Mouse (Mus musculus): ENCODE results near the gene Lbx1. TPM values are rescaled to one million over a fixed set of nuclear protein-coding genes. Genes with fewer than 3 reads are reported as not detected.

Gene Lbx1
- not detected in 2 replicates for polyA plus RNA-seq (2011; ENCODE audit: insufficient read depth, insufficient read length, low read depth, missing spikeins)

- TF ChIP-seq EP300 (IDR thresholded peaks at IDR 0.05; ENCODE audit: insufficient read depth, low read depth, low read length): no peak
- TF ChIP-seq POLR2A (IDR thresholded peaks at IDR 0.05; ENCODE audit: insufficient read depth, low read length): no peak
- no peak for TF ChIP-seq CTCF (IDR thresholded peaks at IDR 0.05; ENCODE audit: low read depth, low read length)
- Histone ChIP-seq H3K27ac (ENCODE audit: insufficient read depth, low read length) (no peak within 1 kb of the TSS), H3K9ac (ENCODE audit: low read depth, poor library complexity, severe bottlenecking) (peak within 1 kb of the TSS; percentile 35), H3K36me3 (ENCODE audit: control insufficient read depth, insufficient read depth, low read length, poor library complexity, severe bottlenecking) (no peaks in the 10 kb centered on the region), H3K4me1 (ENCODE audit: control insufficient read depth, insufficient read depth, low read length) (no peaks in the 10 kb centered on the region), H3K27me3 (ENCODE audit: control insufficient read depth, insufficient read depth, low read length, poor library complexity, severe bottlenecking) (peaks cover 69% of the 10 kb centered on the region), H3K4me3 (ENCODE audit: low read depth, low read length) (peak within 1 kb of the TSS; percentile 42), H3K9me3 (replicated peaks; ENCODE audit: control insufficient read depth, insufficient read depth, low read length, poor library complexity, severe bottlenecking) (no peaks in the 10 kb centered on the region)
Observed at GRCm38 (mm10) chr19:45235766-45236362, at the start of gene Lbx1. TSS of gene Lbx1 (minus strand) at chr19:45235812.

DNA sequence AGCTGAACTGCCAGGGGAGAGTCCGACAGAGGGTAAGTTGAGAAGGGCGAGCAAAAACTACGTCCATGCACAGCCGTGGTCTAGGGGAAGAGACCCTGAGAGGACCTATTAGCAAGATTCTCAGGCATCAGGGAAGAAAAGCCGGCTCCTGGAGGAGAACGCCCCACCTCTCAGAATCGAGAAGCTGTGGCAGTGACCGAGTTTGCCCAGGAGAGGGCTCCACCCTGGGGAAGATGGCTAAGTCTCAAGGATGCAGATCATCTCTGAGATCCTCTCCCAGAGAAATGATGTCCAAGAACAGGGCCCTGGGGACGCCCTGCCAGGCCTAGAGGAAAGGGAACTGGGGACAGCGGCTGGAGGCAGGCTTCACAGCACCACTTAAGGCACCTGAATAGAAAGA is 47.7 kb upstream of the Lbx1 start:
- Histone ChIP-seq H3K4me3 (ENCODE audit: low read depth, low read length) (no peak overlapping the region), H3K36me3 (ENCODE audit: control insufficient read depth, insufficient read depth, low read length, poor library complexity, severe bottlenecking) (no peaks in the 10 kb centered on the region), H3K9me3 (replicated peaks; ENCODE audit: control insufficient read depth, insufficient read depth, low read length, poor library complexity, severe bottlenecking) (no peaks in the 10 kb centered on the region), H3K4me1 (ENCODE audit: control insufficient read depth, insufficient read depth, low read length) (no peaks in the 10 kb centered on the region), H3K27ac (ENCODE audit: insufficient read depth, low read length) (no peak overlapping the region), H3K27me3 (ENCODE audit: control insufficient read depth, insufficient read depth, low read length, poor library complexity, severe bottlenecking) (no peaks in the 10 kb centered on the region), H3K9ac (ENCODE audit: low read depth, poor library complexity, severe bottlenecking) (no peak overlapping the region)
- TF ChIP-seq CTCF (IDR thresholded peaks at IDR 0.05; ENCODE audit: low read depth, low read length) (peak; percentile 67), POLR2A (IDR thresholded peaks at IDR 0.05; ENCODE audit: insufficient read depth, low read length) (no peak), EP300 (IDR thresholded peaks at IDR 0.05; ENCODE audit: insufficient read depth, low read depth, low read length) (no peak)

DNA sequence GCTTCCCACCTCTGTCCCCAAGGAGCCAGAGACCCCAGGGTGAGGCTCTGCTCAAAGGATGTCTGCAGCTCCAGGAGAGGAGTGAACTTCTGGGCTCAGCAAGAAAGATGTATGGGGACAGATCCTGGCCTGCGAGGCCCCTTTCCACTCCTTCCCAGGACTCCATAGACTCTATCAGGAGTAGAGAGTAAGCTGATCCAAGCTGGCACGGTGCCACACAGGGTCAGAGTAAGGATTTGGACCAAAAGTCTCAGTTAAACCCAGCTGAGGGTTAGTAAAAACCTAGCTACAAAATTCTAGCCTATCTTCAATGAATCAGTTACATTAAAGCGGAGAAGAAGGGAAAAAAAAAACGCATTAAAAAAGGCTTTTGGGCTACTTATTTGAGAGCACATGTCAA is 40.6 kb upstream of the Lbx1 start:
- H3K9me3 ChIP-seq (replicated peaks; ENCODE audit: control insufficient read depth, insufficient read depth, low read length, poor library complexity, severe bottlenecking): no peaks in the 10 kb centered on the region
- TF ChIP-seq CTCF (IDR thresholded peaks at IDR 0.05; ENCODE audit: low read depth, low read length) (no peak), EP300 (IDR thresholded peaks at IDR 0.05; ENCODE audit: insufficient read depth, low read depth, low read length) (no peak), POLR2A (IDR thresholded peaks at IDR 0.05; ENCODE audit: insufficient read depth, low read length) (no peak)
- H3K27me3 ChIP-seq (ENCODE audit: control insufficient read depth, insufficient read depth, low read length, poor library complexity, severe bottlenecking): no peaks in the 10 kb centered on the region
- H3K4me3 ChIP-seq (ENCODE audit: low read depth, low read length): no peak overlapping the region
- H3K9ac ChIP-seq (ENCODE audit: low read depth, poor library complexity, severe bottlenecking): no peak overlapping the region
- H3K4me1 ChIP-seq (ENCODE audit: control insufficient read depth, insufficient read depth, low read length): peaks cover 3% of the 10 kb centered on the region
- H3K27ac ChIP-seq (ENCODE audit: insufficient read depth, low read length): no peak overlapping the region
- H3K36me3 ChIP-seq (ENCODE audit: control insufficient read depth, insufficient read depth, low read length, poor library complexity, severe bottlenecking): no peaks in the 10 kb centered on the region

GRCm38 (mm10) chr19:45271986-45272385 is 36.4 kb upstream of the Lbx1 start:
- Histone ChIP-seq H3K27ac (ENCODE audit: insufficient read depth, low read length) (no peak overlapping the region), H3K27me3 (ENCODE audit: control insufficient read depth, insufficient read depth, low read length, poor library complexity, severe bottlenecking) (no peaks in the 10 kb centered on the region)

DNA sequence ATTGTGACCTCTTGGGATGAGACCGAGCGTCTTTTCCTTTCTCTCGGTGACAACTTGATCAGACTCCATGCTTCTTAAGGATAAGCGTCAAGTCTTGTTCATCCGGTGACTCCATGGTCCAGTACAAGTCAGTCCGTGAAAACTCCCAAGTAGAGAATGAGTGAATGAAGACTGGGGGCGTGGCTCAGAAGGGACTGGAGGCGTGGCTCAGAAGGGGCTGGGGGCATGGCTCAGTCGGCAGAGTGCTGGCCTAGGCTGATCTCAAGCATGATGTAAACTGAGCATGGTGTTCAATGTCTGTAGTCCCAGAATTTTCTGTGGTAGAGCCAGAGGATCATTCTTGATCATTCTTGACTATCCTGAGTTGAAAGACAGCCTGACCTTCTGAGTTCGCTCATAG is 27.4 kb upstream of the Lbx1 start:
- Histone ChIP-seq H3K9ac (ENCODE audit: low read depth, poor library complexity, severe bottlenecking) (no peak overlapping the region), H3K27me3 (ENCODE audit: control insufficient read depth, insufficient read depth, low read length, poor library complexity, severe bottlenecking) (no peaks in the 10 kb centered on the region; the same call in 1 of the 2 replicates), H3K27ac (ENCODE audit: insufficient read depth, low read length) (no peak overlapping the region), H3K4me1 (ENCODE audit: control insufficient read depth, insufficient read depth, low read length) (no peaks in the 10 kb centered on the region), H3K36me3 (ENCODE audit: control insufficient read depth, insufficient read depth, low read length, poor library complexity, severe bottlenecking) (no peaks in the 10 kb centered on the region), H3K9me3 (replicated peaks; ENCODE audit: control insufficient read depth, insufficient read depth, low read length, poor library complexity, severe bottlenecking) (no peaks in the 10 kb centered on the region), H3K4me3 (ENCODE audit: low read depth, low read length) (no peak overlapping the region)
- TF ChIP-seq POLR2A (IDR thresholded peaks at IDR 0.05; ENCODE audit: insufficient read depth, low read length) (no peak), EP300 (IDR thresholded peaks at IDR 0.05; ENCODE audit: insufficient read depth, low read depth, low read length) (no peak), CTCF (IDR thresholded peaks at IDR 0.05; ENCODE audit: low read depth, low read length) (no peak)

More at GRCm38 (mm10) chr19:45271986-45272385, 36.4 kb upstream of the Lbx1 start:
- Histone ChIP-seq H3K9me3 (replicated peaks; ENCODE audit: control insufficient read depth, insufficient read depth, low read length, poor library complexity, severe bottlenecking) (no peaks in the 10 kb centered on the region), H3K36me3 (ENCODE audit: control insufficient read depth, insufficient read depth, low read length, poor library complexity, severe bottlenecking) (no peaks in the 10 kb centered on the region), H3K4me1 (ENCODE audit: control insufficient read depth, insufficient read depth, low read length) (peaks cover 3% of the 10 kb centered on the region), H3K4me3 (ENCODE audit: low read depth, low read length) (no peak overlapping the region), H3K9ac (ENCODE audit: low read depth, poor library complexity, severe bottlenecking) (no peak overlapping the region)
- TF ChIP-seq POLR2A (IDR thresholded peaks at IDR 0.05; ENCODE audit: insufficient read depth, low read length): no peak
- TF ChIP-seq CTCF (IDR thresholded peaks at IDR 0.05; ENCODE audit: low read depth, low read length): no peak
- peak; percentile 76 for TF ChIP-seq EP300 (IDR thresholded peaks at IDR 0.05; ENCODE audit: insufficient read depth, low read depth, low read length)
